Mouse (Mus musculus) olfactory bulb, adult 2 months (tissue): ENCODE results near the gene 2310033P09Rik. TPM values are rescaled to one million over a fixed set of nuclear protein-coding genes. Genes with fewer than 3 reads are reported as not detected.
A peak's percentile ranks its signal among the peaks of the same experiment; 100 is the strongest.
"Not testable (repeated sequence)": the region's sequence is repeated elsewhere in the genome, so short reads cannot be mapped to it uniquely, and the experiment has no call there.

Experiments used
- H3K27ac ChIP-seq: fragments of 200-500 bp; 2 replicates; pipeline ENCODE4 v1.5.1; 2012; ENCODE audit warnings: low read depth, low read length; ENCODE audit not compliant: insufficient read depth
- H3K4me1 ChIP-seq: fragments of 200-500 bp; 2 replicates; pipeline ENCODE4 v1.6.1; 2012; ENCODE audit warnings: low read length; ENCODE audit not compliant: control insufficient read depth, insufficient read depth
- H3K4me3 ChIP-seq: fragments of 200-500 bp; 2 replicates; pipeline ENCODE4 v1.5.1; 2012; ENCODE audit warnings: mild to moderate bottlenecking, low read depth, low read length, moderate library complexity; ENCODE audit not compliant: insufficient read depth
- CTCF ChIP-seq: fragments of 200-500 bp; IDR thresholded peaks from 2 replicates; pipeline ENCODE4 v1.5.1; 2012; ENCODE audit warnings: low read depth, mild to moderate bottlenecking, low read length, moderate library complexity; ENCODE audit not compliant: insufficient read depth
- POLR2A ChIP-seq: fragments of 200-500 bp; IDR thresholded peaks from 2 replicates; pipeline ENCODE4 v1.6.1; 2012; ENCODE audit warnings: mild to moderate bottlenecking, low read depth, low read length, moderate library complexity; ENCODE audit not compliant: insufficient read depth
- whole genome bisulfite sequencing: fragments of 180-500 bp; shearing (Covaris S2); methylation state at CpG from one replicate; pipeline ENCODE4 v1.1.7; 2018; 5-methylcytosine and 5-hydroxymethylcytosine counted together
- polyA plus RNA-seq: library from polyadenylated mRNA; stranded (reverse); fragments of >200 nt; gene quantifications from 2 replicates; pipeline ENCODE4 v1.2.4, GENCODE M21; 2012; ENCODE audit warnings: low replicate concordance; ENCODE audit not compliant: missing spikeins, insufficient read depth, insufficient read length

Gene 2310033P09Rik
- polyA plus RNA-seq, 1 experiment, result not detected

DNA sequence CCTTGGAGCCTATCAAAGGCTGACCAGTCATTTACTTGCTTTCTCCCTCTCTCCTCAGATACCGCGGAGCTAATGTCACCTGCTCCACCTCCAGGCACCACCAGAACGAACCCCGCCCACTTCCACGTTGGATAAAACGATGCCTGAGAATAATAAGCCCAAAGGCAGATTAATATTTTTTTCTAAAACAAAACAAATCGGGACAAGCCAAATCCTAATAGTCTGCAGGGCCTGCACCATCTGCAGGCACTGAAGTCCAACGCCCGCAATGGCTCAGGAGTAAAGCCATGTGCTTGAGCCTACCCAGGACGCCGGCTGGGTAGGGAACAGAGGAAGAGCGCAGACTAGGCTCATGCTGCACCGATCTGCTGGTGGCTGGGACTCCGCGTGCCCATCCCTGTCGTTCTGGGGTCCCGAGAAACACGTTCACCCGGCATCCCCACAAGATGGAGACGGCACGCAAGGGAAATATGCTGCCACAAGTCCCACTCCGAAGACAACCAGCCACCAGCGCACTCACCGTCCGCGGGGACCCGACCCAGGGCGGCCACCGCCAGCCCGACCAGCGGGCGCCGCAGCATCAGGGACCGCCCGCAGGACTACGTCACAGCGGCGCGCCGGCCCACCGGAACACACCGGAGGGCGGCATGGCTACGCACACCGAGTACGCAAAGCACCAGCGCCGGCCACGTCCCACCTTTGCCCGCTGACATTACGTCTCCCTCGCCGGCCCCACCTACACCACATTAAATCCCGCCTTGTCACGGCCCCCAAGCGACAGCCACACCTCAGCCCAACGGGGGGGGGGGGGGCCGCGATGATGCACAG, 16.7 kb upstream of the 2310033P09Rik start:
- WGBS, result under 1% methylated on average over 58 of the region's 59 CpGs
- peak overlapping the region; percentile 32; the same call in 1 of the 2 replicates for H3K27ac ChIP-seq

DNA sequence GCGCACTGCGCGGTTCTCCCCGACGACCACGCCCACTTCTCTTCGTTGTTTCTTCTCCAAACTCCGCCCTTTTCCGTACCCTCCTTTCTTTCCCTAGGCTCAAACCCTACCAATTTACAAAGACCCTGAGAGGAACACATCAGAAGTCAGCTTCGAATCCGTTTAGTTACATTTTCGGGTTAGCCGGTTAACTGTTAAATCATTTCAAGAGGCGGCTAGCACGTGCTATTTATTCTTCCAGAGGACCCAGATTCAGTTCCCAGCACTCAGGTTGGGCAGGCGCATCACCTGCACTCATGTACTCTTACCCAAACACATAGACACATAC, 16.1 kb upstream of the 2310033P09Rik start, which contains the start of gene Guk1:
Gene Guk1 (minus strand): TSS at position 154 of the 328 bp plus-strand sequence.
- H3K4me1 ChIP-seq, result peaks cover 10% of the 10 kb centered on the region; the same call in 1 of the 2 replicates
- peak within 1 kb of the TSS; percentile 32; the same call in 1 of the 2 replicates for H3K27ac ChIP-seq
- peak within 1 kb of the TSS; percentile 68 for H3K4me3 ChIP-seq
- TF ChIP-seq POLR2A, result no peak
- TF ChIP-seq CTCF, result no peak
- WGBS, result 4% methylated on average over 16 of the region's 16 CpGs

More for the DNA sequence above, 16.7 kb upstream of the 2310033P09Rik start:
- H3K4me1 ChIP-seq, result peaks cover 10% of the 10 kb centered on the region; the same call in 1 of the 2 replicates
- peak overlapping the region; percentile 68 for H3K4me3 ChIP-seq
- peak; percentile 79 for TF ChIP-seq POLR2A
- no peak for TF ChIP-seq CTCF

DNA sequence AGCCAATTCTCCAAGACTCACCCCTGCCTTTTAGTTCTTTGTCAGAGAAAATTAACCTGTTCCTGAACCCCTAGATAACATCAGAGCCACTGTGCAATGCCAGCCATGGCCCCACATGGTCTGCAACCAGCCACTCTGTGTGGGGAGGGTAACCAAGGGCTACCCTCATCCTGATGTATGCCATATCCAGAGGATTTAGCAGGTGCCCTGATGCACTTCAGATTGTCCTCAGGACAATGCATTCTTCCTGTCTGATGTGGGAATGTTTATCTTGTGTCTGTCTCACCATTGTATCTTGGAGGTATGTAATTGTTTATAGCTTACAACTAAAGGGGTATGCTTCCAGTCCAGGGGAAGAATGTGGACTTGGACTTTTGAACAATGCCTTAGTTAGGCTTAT, 11.9 kb upstream of the 2310033P09Rik start:
- no peak for TF ChIP-seq POLR2A

GRCm38 (mm10) chr11:59201216-59202002, 6.7 kb upstream of the 2310033P09Rik start:
- 28% methylated on average over 16 of the region's 16 CpGs for WGBS
- Histone ChIP-seq H3K27ac (no peak overlapping the region), H3K4me3 (peak overlapping the region; percentile 63), H3K4me1 (peaks cover 8% of the 10 kb centered on the region; the same call in 1 of the 2 replicates)
- TF ChIP-seq POLR2A (no peak), CTCF (no peak)

More for the DNA sequence above, 11.9 kb upstream of the 2310033P09Rik start:
- Histone ChIP-seq H3K4me3 (no peak overlapping the region), H3K27ac (no peak overlapping the region), H3K4me1 (peaks cover 3% of the 10 kb centered on the region; the same call in 1 of the 2 replicates)

- TF ChIP-seq CTCF (no peak), POLR2A (peak; percentile 50)
- peaks cover 8% of the 10 kb centered on the region; the same call in 1 of the 2 replicates for H3K4me1 ChIP-seq
- H3K4me3 ChIP-seq, result peak within 1 kb of the TSS; percentile 63
- H3K27ac ChIP-seq, result no peak within 1 kb of the TSS
- under 1% methylated on average over 63 of the region's 63 CpGs for WGBS
These were observed 5.8 kb upstream of the 2310033P09Rik start, which contains the start of gene Mrpl55 for GRCm38 (mm10) chr11:59202081-59202995. Gene Mrpl55 (plus strand): TSS chr11:59202486.

DNA sequence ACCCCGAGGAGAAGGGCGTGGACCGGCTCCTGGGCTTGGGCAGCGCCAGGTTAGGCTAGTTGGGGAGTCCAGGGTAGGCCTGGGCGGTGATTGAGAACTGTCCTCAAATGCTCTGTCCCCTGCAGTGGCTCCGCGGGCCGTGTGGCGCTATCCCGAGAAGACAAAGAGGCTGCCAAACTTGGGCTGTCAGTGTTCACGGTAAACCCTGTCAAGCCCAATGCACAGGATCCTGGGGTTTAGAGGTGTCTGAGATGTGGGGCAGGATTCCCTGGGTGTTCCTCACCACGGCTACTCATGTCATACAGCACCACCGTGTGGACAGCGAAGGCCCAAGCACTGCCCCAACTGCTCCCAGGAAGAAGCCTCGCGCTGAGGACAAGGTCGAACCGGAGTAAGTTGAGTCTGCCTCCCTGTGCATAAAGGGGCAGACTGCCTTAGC, 901 bp downstream of the 2310033P09Rik start:
- 8% methylated on average over 18 of the region's 18 CpGs for WGBS
- TF ChIP-seq CTCF, result 0 out of 2 replicates have a peak, but pooled peaks have one; percentile 13
- TF ChIP-seq POLR2A, result no peak
- Histone ChIP-seq H3K4me1 (peaks cover 8% of the 10 kb centered on the region), H3K4me3 (peak overlapping the region; percentile 62), H3K27ac (0 out of 2 replicates have a peak overlapping the region, but pooled peaks have one; percentile 24)

GRCm38 (mm10) chr11:59209580-59209979, 1.5 kb downstream of the 2310033P09Rik start:
- no peak overlapping the region for H3K27ac ChIP-seq

DNA sequence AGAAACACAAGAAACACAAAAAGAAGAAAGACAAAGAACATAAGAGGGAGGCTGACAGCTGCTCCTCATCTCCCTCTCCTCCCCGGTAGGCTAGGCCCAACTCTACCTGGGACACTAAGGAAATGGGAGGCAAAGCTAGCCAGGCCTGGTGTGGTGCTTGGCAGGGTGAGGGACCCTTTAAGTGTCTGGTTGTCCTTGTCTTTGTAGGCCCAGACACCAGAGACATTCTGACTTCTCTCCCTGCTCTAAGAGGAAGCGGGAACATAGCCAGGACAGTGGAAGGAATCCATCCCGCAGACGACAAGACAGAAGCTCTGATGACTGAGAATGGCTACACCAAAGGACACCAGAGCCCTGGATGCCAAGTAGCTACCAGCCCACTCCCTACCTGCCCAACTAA, 1.9 kb downstream of the 2310033P09Rik start:
- WGBS, result 77% methylated on average over 4 of the region's 4 CpGs
- TF ChIP-seq POLR2A, result no peak
- no peak for TF ChIP-seq CTCF
- H3K4me3 ChIP-seq, result no peak overlapping the region

More at GRCm38 (mm10) chr11:59209580-59209979, 1.5 kb downstream of the 2310033P09Rik start:
- Histone ChIP-seq H3K4me3 (no peak overlapping the region), H3K4me1 (peaks cover 8% of the 10 kb centered on the region)
- 41% methylated on average over 5 of the region's 5 CpGs for WGBS
- no peak for TF ChIP-seq POLR2A
- no peak for TF ChIP-seq CTCF

GRCm38 (mm10) chr11:59211561-59211960, 3.4 kb downstream of the 2310033P09Rik start:
- not testable (repeated sequence) for H3K4me1 ChIP-seq, H3K4me3 ChIP-seq, H3K27ac ChIP-seq
- 73% methylated on average over 9 of the region's 9 CpGs for WGBS

More for the DNA sequence above, 1.9 kb downstream of the 2310033P09Rik start:
- Histone ChIP-seq H3K27ac (no peak overlapping the region), H3K4me1 (peaks cover 8% of the 10 kb centered on the region)

DNA sequence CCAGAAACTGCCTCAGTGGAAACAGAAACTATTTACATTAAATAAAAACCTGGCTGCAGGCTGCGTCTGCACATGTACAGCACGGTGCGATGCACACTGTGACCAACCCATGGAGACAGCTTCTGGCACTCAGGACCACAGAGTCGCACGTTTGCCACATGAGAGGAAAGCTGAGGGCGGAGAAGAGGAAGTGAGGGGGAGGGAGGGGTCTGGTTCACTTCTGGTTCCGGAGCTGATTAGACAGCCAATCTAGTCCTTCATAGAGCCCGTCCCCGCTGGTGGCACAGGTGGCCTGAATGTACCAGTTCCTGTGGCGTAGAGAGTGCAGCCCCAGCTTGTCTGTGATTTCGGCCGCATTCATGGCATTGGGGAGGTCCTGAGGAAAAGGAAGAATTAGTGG, 4.2 kb downstream of the 2310033P09Rik start:
- not testable (repeated sequence) for H3K27ac ChIP-seq, H3K4me3 ChIP-seq, H3K4me1 ChIP-seq
- 70% methylated on average over 12 of the region's 12 CpGs for WGBS
